Mouse (Mus musculus) gastrocnemius, postnatal 10 days (tissue): ENCODE data around the gene Slc25a22. TPM values are rescaled to one million over a fixed set of nuclear protein-coding genes. Genes with fewer than 3 reads are reported as not detected.

Source experiments
- total RNA-seq, 2 experiments: library from RNA; stranded (reverse); gene quantifications; 2 replicates each; pipeline ENCODE4 v1.2.3; 2021

The Slc25a22 gene
- total RNA-seq, 2 experiments from 2014 or later: 14.5 to 25.7 TPM

Other genes with a start within 250 kb of the Slc25a22 start
- gene Hras, start 243.9 kb downstream of the Slc25a22 start, total RNA-seq: 100 to 1,000 TPM; 205 to 240 TPM
- gene Lrrc56, start 243.7 kb downstream of the Slc25a22 start, total RNA-seq: 1 to 10 TPM; 2.7 to 3.2 TPM
- not detected for gene Lmntd2, start 223.8 kb downstream of the Slc25a22 start, total RNA-seq
- 1 to 10 TPM; 2.1 to 2.8 TPM for gene Rassf7, start 222.0 kb downstream of the Slc25a22 start, total RNA-seq
- gene Phrf1, start 209.1 kb downstream of the Slc25a22 start, total RNA-seq: 10 to 100 TPM; 29.8 to 37.0 TPM
- 1 to 10 TPM in 1 of 2 experiments, under 1 TPM in 1; 0.59 to 1.2 TPM for gene Irf7, start 171.4 kb downstream of the Slc25a22 start, total RNA-seq
- gene Cdhr5, start 161.1 kb downstream of the Slc25a22 start, total RNA-seq: 1 to 10 TPM; 1.0 to 1.1 TPM
- gene Sct, start 158.8 kb downstream of the Slc25a22 start, total RNA-seq: 1 to 10 TPM in 1 of 2 experiments, under 1 TPM in 1; 0.99 to 2.5 TPM
- gene Drd4, start 145.9 kb downstream of the Slc25a22 start, total RNA-seq: under 1 TPM; 0.70 to 0.99 TPM
- gene Deaf1, start 110.2 kb downstream of the Slc25a22 start, total RNA-seq: 10 to 100 TPM; 24.6 to 28.7 TPM
- 10 to 100 TPM; 12.1 to 12.8 TPM for gene Tmem80, start 110.2 kb downstream of the Slc25a22 start, total RNA-seq
- gene Eps8l2, start 99.0 kb downstream of the Slc25a22 start, total RNA-seq: 1 to 10 TPM; 1.5 to 2.3 TPM
- gene Taldo1, start 45.7 kb downstream of the Slc25a22 start, total RNA-seq: 100 to 1,000 TPM; 110 to 111 TPM
- 10 to 100 TPM; 12.1 to 13.5 TPM for gene Gatd1, start 23.8 kb downstream of the Slc25a22 start, total RNA-seq
- 1 to 10 TPM in 1 of 2 experiments, under 1 TPM in 1; 0.66 to 1.4 TPM for gene Cend1, start 8.4 kb downstream of the Slc25a22 start, total RNA-seq
- gene Pidd1, start 6.1 kb upstream of the Slc25a22 start, total RNA-seq: 1 to 10 TPM; 2.4 to 3.2 TPM
- 1,000 to 10,000 TPM in 1 of 2 experiments, 100 to 1,000 TPM in 1; 886 to 1,008 TPM for gene Rplp2, start 9.5 kb upstream of the Slc25a22 start, total RNA-seq
- gene Pnpla2, start 17.3 kb upstream of the Slc25a22 start, total RNA-seq: 100 to 1,000 TPM; 119 to 151 TPM
- gene Cracr2b, start 23.2 kb upstream of the Slc25a22 start, total RNA-seq: 1 to 10 TPM; 8.6 to 9.9 TPM
- 10 to 100 TPM; 77.7 to 88.5 TPM for gene Cd151, start 29.5 kb upstream of the Slc25a22 start, total RNA-seq
- 10 to 100 TPM; 43.4 to 49.0 TPM for gene Polr2l, start 37.2 kb upstream of the Slc25a22 start, total RNA-seq
- 10 to 100 TPM; 18.6 to 21.0 TPM for gene Tspan4, start 37.3 kb upstream of the Slc25a22 start, total RNA-seq
- gene Chid1, start 102.0 kb upstream of the Slc25a22 start, total RNA-seq: 10 to 100 TPM; 22.7 to 22.8 TPM
- gene Ap2a2, start 124.3 kb upstream of the Slc25a22 start, total RNA-seq: 10 to 100 TPM; 45.1 to 48.9 TPM
- not detected for gene Muc6, start 217.4 kb upstream of the Slc25a22 start, total RNA-seq